Mouse (Mus musculus): ENCODE measurements around the gene Gramd1a.
A peak's percentile ranks its signal among the peaks of the same experiment; 100 is the strongest.

Gene Gramd1a

DNA sequence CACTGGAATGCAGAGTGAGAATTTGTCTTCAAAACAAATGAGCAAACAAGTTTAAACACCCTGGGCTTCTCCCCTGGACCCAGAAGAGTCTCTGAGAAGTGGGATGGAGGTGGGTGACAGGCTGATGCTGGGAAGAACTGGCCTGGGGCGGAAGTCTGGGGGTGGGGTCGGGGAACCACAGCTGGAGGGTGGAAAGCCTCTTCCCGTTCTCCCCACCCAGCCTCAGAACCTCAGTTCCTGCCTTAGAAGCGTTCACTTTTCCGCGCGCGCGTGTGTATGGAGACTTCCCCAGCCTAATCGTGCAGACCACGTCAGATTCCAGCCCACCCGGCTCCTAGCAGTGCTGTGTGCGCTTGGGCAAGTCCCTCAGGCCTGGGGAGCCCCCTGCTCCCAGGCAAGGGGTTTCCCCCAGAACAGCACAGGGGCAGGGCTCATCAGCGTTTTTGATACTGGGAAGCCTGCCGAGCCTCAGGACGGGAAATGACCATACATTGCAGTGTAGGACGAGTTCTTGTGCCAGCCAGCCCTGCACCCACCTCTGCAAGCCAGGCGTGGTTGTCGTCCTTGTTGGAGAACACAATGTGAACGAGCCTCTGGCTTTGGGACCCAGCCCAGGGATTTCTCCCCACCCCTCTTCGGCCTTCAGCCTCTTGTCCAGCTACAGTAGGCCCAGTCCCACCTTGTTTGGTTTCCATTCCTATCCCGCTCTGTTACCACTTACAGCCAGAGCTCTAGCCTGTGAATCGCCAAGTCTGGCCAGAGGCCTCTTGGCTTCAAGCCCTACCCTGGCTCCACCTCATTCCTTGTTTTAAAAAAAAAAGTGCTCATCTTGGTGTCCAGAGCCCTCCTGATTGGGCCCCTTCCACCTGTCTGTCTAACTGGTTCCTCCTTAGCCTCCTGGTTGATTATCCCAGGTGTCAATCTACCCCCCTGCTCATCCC, 4.1 kb downstream of the Gramd1a start:
- DNase-seq (ENCODE audit: low read depth), result peak; percentile 86

DNA sequence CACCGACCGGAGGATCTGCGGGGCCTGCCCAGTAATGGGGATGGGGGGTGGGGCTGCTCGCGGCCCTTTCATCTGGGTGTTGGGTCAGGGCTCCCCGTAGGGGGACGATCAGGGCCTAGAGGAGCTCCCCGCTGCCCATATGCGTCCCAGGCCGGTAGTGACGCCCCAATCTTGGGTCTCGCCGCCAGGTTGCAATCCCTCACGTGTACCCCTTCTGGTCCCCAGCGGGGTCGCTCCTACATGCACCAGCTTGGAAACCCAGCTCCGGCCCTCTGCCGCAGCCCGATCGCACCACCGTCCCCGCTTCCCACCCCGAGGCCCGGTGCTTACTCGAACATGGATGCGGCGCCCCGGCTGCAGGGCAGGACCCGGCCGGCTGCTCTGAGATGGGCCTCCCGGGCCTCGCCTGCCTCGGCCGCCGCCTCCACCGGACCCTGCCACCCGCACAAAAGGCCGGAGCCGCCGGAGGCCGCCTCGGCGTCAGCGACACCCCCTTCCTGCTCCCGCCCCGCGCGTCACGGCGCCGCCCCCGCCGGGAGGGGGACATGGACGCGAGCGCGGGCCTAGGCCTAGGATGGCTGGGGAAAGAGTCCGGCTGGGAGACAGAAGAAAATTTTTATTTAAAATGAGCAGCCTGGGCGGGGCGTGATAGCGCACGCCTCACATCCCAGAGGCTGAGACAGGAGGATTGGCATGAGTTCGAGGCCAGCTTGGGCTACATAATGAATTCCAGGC, 5.0 kb downstream of the Gramd1a start:
- peak; percentile 90 for DNase-seq (ENCODE audit: low read depth)

DNA sequence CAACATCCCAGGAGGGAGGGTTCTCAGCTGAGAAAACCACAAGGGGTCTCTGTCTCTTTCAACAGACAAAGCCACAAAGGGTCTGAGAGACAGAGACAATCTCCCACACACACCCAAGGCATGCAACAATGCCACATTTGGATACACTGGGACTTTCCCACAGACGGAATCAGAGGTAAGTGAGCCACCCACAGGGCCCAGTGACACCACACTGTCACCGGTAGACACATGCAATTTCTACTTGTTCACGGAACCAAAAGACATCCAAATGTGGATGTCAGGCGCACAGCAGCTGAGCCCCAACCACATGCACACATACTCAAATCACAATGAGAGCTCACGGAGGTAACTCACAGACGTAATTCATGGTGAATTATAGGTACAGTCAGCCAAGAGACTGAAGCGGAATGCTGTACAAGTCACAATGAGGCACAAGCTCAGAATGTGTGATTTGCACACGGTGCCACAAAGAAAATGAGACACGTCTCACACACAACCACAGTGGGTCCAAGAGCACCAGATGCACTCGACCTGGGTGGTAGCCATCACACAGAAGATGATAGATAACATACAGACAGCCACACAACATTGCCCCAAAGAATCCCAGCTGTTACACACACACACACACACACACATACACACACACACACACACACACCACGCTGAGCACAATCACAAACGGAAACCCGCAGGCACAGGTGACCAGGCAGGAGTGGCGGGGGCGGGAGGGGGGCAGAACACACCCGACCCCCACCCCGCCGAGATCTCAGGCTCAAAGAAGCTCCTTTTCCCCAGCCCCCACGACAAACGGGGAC, 5.7 kb downstream of the Gramd1a start:
- peak; percentile 67 for DNase-seq (ENCODE audit: low read depth)

DNA sequence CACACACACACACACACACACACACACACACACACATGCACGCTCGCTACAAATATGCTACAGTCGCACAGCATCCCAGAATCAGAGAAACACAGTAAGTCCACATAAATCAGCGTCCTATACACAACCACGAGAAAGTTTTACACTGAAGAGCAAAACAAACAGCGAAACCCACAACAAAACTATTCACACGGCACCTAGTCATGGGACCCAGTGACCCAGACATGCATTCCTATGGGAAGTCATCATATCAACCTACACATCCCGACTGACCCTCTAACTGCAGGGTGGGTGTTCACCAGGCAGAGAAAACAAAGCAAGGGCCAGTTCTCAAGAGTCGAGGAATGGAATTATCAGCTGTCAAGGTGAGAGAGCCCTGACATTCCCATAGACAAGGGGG, 6.4 kb downstream of the Gramd1a start:
- DNase-seq (ENCODE audit: low read depth), result no peak

DNA sequence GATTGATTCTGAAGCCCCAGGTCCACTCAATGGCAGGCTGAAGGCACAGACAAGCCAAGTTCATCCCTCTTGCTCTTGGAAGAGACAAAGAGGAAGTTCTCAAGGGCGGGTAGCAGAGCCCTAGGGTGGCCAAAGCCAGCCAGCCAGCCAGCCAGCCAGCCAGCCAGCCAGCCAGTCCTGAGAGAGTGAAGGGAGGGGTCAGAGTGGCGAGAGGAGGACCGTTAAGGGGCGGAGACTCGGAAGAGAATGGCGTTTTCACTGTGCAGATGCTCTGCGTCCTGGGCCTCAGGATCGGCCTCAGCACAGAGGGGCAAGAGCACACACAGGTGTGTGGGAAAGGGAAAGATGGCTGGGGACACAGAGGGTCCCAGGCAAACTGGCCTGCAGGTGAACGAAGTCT, 6.9 kb downstream of the Gramd1a start:
- peak; percentile 86 for DNase-seq (ENCODE audit: low read depth)

DNA sequence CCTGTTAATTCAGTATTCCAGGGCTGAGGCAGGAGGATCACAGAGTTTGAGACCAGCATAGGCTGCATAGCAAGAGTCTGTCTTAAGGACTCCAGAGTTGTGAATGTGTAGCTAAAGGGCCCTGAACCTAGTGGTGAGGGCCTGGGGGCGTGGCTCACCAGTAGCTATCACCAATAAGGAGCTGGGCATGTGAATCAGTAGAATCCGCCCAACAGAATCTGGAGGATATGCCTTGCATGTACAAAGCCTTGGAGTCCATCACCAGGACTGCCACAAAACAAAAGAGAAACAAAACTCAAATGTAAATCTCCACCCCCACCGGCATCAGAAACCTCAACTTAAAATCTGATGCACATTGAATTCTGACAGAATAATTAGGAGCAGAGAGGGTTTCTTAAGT, 7.6 kb downstream of the Gramd1a start:
- DNase-seq (ENCODE audit: low read depth), result peak; percentile 52

DNA sequence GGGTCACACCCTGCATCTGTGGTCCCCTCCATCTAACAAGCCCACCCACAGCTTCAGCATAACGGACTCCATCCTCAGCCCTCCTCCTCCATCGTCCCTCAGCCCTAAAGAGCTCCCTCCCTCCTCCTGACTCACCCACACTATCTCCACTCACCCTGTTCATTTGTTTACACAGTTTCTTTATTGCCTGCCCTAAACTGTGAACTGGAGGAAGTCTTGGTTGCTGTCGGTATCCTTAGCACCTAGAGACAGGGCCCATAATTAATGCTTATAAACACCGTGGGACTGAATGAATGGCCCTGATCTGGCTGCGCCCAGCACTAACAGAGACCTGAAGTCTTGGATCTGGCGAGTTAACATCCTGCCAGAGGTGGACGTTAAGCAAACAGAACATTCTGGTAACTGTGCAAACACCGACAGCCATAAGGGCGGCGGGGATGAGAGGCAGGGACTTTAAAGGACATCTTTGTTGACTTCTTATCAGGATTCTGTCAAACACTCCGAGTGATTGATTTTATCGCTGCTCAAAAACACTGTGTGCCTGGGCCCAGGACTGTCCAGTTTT, 10.0 kb downstream of the Gramd1a start:
- DNase-seq (ENCODE audit: low read depth), result no peak

DNA sequence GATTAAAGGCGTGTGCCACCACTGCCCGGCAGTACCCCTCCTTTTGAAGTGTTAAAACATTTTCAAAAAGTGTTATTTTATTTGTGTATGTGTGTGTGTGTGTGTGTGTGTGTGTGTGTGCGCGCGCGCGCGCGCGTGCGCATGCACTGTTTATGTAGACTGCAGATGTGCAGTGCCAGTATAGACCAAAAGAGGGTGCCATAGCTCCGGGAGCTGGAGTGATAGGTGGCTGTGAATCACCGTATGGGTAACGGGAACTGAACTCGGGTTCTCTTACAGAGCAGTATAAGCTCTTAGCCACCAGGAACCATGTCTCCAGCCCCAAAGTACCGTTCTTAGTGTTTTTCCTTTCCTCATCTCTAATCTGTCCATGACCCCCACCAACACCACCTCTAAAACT, 10.8 kb downstream of the Gramd1a start:
- DNase-seq (ENCODE audit: low read depth), result peak; percentile 51

DNA sequence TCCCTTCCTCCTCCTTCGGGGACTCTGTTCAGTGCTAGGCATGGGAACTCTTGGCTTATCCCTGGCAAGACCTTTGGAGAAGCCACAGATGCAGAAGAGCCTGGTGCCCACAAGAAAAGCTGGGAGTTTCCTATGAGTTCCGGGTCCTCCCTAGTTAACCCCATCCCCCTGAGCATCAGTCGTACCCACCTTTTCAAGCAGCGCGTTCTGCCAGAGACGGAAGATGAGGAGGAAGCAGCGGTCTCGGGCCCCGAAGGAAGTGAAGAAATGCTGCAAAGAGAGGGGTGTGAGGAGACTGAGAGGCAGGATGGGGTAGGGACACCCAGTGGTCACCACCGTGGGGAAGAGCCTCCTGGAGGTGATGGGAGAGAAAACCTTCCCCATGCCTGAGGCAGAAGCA, 14.8 kb downstream of the Gramd1a start:
- DNase-seq (ENCODE audit: low read depth), result no peak

DNA sequence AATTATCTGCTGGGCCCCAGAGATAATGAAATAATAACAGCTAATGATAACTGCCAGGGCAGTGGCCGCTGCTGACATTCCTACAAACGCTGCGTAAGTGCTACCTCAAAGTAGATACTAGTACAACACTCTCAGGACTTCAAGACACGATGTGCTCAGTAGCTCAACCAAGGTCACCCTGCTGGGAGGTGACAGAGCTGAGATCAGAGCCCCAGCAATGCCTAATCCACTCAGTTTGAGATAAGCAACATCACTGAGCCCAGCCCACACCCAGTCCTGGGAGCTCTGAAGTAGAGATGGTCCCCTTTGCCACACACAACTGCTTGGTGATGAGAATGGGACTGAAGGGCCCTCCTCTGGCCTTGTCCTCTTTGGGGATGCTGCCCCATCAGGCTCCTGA, 15.4 kb downstream of the Gramd1a start:
- no peak for DNase-seq (ENCODE audit: low read depth)

DNA sequence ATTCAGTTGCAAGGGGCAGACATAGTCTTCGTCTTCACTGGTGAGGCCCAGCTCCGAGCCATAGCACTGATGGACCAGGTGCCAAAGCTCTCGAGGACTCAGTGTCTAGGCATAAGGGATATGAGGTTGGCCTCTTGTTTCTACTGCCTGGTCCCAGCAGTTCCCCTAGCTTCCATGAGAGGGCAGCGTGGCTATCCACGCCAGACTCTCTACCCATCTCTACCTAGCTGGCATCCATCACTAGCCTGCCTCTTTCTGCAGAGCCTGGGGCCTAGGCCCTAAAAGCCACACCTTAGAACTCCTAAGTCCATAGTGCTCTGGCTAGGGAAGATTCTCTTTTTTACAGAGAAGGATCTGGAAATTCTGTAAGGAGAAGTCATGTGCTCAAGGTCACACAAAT, 15.9 kb downstream of the Gramd1a start:
- DNase-seq (ENCODE audit: low read depth), result peak; percentile 65

DNA sequence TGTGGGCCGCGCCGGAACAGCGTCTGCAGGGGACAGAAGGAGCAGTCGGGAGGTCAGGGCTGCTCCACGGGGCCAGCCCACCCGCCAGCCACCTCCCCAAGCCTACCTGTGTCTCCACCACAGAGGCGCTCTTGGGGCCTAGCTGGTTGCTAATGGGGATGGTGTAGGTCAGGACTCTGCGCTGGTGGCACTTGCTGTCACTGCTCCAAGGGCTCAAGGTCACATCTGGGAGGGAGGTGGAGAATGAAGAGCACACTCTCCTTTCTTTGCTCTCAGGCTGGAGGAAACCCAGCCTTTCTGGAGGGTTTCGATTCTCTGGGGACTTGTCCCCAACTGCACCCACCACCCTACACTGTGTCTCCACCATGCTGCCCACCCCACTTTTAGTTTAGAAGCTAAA, 20.0 kb downstream of the Gramd1a start:
- no peak for DNase-seq (ENCODE audit: low read depth)

DNA sequence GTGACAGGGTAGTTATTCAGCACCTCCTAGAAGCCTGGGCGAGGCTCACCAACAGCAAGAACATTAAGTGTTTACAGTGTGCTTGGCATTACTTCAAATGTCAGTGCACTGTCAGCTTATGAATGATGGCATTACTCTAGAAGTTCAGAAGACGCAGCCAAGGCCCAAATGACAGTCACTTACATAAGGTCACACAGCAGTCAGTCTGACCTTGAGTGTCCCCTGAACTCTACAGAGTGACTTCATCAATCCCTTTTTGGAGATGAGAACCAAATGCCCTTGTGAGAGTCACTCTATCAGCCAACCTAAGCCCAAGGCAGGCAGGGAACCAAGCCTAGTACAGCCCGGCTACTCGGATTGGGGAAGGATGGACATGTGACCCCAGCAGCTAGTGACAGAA, 23.8 kb downstream of the Gramd1a start:
- no peak for DNase-seq (ENCODE audit: low read depth)

DNA sequence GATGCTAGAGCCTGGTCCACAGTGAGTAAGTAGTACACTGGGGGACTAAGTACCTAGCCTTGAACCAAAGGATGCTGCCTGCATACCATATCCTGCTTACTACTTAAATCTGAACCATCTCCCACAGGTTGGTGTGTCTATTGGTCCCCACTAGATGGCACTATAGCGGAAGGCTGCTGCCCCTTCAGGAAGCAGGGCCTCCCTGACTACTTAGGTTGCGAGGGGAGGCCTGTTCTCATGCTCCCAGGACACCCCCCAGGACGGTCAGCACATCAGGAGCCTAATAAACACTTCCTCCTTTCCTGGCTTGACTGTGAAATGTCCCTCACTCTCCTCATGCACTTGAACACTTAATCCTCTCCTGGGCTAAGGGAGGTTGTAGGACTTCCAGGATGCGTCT, 24.9 kb downstream of the Gramd1a start:
- peak; percentile 83 for DNase-seq (ENCODE audit: low read depth)

DNA sequence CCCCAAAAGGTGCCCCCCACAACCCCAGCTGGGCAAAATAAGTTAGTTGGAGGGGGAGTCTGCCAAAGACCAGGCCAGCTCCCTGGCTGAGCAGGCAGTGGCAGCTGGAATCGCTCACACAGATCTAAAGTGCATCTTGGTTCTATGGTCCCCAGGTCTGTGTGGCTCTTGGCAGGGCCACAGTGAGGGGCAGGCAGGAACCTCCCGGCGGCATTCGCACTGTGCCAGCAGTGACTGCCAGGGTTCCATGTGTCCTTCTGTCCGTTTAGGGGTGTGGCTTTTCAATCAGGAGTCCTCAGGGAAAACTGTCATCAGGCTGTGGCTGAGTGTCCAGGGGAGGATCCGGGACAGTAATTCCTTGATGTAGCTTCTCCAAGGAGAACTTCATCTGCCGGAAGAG, 25.5 kb downstream of the Gramd1a start:
- DNase-seq (ENCODE audit: low read depth), result no peak

DNA sequence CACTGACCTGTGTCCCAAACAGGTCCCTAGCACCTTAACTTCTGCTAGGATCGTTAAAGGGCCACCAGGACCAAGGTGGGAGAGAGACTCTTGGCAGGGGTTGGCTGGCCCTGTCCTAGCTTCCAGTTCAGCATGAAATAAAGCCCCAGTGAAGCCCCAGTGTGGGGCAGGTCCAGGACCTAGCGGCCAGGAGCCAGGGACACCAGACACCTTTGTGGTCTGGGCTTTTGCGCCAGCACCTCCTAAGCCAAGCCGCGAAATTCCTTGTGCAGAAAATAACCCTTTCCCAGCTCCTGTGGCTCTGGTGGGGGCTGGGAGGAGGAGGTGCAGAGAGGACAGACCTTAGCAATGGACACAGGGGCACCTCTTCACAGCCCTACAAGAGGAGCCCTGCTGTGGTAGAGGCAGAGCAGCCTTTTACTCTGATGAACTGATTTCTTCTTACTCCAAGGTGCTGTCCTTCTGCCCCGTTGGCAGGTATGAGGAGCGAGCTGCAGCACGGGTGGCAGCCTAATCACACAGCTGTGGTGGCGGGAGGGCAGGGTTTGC, 27.5 kb downstream of the Gramd1a start:
- no peak for DNase-seq (ENCODE audit: low read depth)

DNA sequence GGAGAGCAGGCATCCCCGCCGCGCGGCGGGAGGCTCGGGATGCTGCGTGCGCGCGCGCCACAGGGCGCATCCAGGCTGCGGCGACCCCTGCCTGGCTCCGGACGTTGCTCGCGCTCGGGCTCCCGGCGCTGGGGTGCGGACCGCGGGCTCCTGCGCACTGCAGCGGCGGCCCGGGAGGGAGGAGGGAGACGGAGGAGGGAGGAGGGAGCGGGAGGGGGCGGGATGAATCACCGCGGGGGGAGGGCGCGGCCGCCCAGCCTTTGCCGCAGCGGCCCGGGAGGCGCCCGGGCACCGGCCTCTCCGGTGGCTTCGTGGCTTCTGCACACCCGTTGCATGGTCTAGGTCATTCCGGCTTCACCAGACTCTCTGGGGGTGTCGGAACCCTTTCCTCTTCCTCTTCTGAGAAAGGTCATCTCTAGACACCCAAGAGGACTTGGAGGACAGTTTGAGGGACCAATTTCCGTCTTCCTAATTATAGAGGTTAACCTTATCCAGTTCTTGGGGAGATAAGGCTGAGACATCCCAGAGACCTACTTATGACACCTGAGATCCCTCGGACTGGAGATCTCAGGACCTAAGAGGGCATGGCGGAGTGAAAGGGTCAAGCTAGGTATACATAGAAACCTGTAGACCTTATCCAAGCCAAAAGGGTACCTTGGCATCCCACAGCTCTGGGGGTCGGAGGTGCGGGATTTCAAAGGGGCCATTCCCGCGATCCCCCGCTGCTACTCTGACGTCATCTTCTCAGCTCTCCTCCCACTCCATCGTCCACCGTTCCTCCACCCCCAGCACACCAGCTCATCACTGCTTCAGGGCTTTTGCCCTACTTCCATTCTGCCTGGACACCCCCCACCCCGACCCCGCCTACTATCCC, 28.6 kb downstream of the Gramd1a start, which contains the start of gene Scn1b:
Gene Scn1b, minus strand, starts transcription at position 153 of the 874 bp plus-strand sequence.
- peak; percentile 66 for DNase-seq (ENCODE audit: low read depth)

DNA sequence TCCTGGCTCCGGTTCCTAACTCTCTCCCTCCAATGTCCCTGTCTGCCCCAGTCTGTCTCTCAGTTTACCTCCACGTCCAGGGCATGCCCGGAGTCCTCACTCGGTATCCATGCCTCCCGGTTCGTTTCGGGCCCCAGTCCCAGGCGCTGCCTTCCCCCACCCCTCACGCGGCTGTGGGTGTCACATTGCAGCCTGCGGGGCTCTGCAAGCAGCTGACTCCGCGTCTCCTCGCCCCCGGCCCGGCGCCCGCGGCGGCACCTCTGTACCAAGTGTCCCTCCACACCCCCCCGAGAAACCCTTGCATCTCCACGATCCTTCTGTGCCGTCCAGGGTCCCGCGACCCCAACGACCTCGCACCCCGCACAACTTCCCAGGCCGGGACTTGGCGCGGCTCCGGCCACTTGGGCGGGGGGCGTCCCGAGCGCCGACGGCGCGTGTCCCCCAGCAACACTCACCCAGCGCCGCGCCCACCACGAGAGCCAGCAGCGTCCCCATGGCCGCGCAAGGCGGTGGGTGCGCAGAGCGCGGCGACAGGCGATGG, 29.4 kb downstream of the Gramd1a start:
- DNase-seq (ENCODE audit: low read depth), result no peak

DNA sequence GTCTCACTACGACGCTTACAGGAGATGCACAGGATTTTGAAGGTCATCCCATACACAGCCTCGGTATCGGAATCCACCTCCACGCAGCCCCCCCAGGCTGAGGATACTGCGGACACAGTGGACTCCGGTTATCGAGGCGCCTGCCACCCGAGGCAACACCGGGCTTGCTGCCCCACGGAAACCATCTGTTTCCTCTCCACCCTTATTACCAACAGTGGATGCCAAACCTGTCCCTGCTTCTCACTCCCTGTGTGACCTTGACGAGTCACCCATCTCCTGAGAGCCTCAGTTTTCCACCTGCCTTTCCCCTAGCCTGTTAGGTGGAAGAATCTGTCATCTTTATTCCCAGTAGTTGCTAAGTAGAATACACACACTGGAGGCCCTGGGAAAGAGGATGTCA, 30.6 kb downstream of the Gramd1a start:
- no peak for DNase-seq (ENCODE audit: low read depth)

DNA sequence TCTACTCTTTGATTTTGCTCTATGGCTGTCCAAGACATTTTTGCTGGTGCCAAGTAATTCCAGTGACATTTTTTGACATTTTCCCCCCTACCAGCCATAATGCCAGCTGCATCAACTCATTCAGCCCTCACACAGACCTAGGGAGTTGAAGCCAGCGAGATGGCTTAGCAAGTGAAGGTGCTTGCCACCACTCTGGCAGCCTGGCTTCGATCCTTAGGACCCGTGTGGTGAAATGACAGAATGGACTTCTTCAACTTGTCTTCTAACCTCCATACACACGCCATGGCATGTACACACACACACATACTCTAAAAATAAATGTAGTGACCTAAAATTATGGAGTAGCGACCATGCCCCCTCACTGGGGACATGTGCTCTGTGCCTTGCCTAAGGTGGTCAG, 31.3 kb downstream of the Gramd1a start:
- DNase-seq (ENCODE audit: low read depth), result no peak

Measured in 416B (cell line).